Mouse (Mus musculus) kidney, postnatal 0 days (tissue): ENCODE data around the gene Ccdc180. TPM values are rescaled to one million over a fixed set of nuclear protein-coding genes. Genes with fewer than 3 reads are reported as not detected.
A peak's percentile ranks its signal among the peaks of the same experiment; 100 is the strongest.

Experiments used
- ATAC-seq: fragments of 200-750 bp; cut with Nextera tagmentation; replicated peaks from 2 replicates; pipeline ENCODE4 v1.8.0; 2017; ENCODE audit warnings: low read depth, moderate number of reproducible peaks, moderate TSS enrichment, moderate library complexity; ENCODE audit not compliant: low FRiP score
- DNase-seq: peaks from one replicate; pipeline ENCODE4 v3.0.0-alpha.2; 2016; ENCODE audit warnings: low spot score
- H3K27ac ChIP-seq: fragments of 300-500 bp; sonication (generic); 2 replicates; pipeline ENCODE4 v1.5.1; 2014; ENCODE audit warnings: mild to moderate bottlenecking
- H3K27me3 ChIP-seq: fragments of 300-500 bp; sonication (generic); 2 replicates; pipeline ENCODE4 v1.6.1; 2014; ENCODE audit warnings: low read length, mixed read lengths; ENCODE audit not compliant: insufficient read depth
- H3K36me3 ChIP-seq: fragments of 300-500 bp; sonication (generic); 2 replicates; pipeline ENCODE4 v1.6.1; 2014; ENCODE audit warnings: low read length, mixed read lengths; ENCODE audit not compliant: insufficient read depth
- H3K4me1 ChIP-seq: fragments of 300-500 bp; sonication (generic); replicated peaks from 2 replicates; pipeline ENCODE4 v1.6.1; 2014; ENCODE audit warnings: antibody characterized with exemption, low read length, mixed read lengths; ENCODE audit not compliant: insufficient read depth
- H3K4me2 ChIP-seq: fragments of 300-500 bp; sonication (generic); 2 replicates; pipeline ENCODE4 v1.6.1; 2014; ENCODE audit warnings: mild to moderate bottlenecking, low read length, moderate library complexity, mixed read lengths
- H3K4me3 ChIP-seq: fragments of 300-500 bp; sonication (generic); replicated peaks from 2 replicates; pipeline ENCODE4 v1.5.1; 2014; ENCODE audit warnings: low read depth, low read length
- H3K9ac ChIP-seq: fragments of 300-500 bp; sonication (generic); 2 replicates; pipeline ENCODE4 v1.6.1; 2014; ENCODE audit warnings: low read depth, low read length
- H3K9me3 ChIP-seq: fragments of 300-500 bp; sonication (generic); replicated peaks from 2 replicates; pipeline ENCODE4 v1.6.1; 2016; ENCODE audit warnings: low read length, inconsistent platforms, mixed read lengths
- CTCF ChIP-seq: IDR thresholded peaks from 2 replicates; pipeline ENCODE4 v1.5.1; 2016; ENCODE audit warnings: antibody characterized with exemption, low read depth, mild to moderate bottlenecking, moderate library complexity
- WGBS: fragments of 180-500 bp; shearing (Covaris S2); extraction: QIAGEN DNeasy Blood & Tissue Kit; methylation state at CpG from one replicate; pipeline ENCODE4 v1.1.7; 2014; 5-methylcytosine and 5-hydroxymethylcytosine counted together
- polyA plus RNA-seq: library from polyadenylated mRNA; unstranded; fragments of >200 nt; fragmentation: Nextera tagmentation; extraction: Ambion mirVana; gene quantifications from 2 replicates; pipeline ENCODE4 v1.2.1, GENCODE M21; 2015

The Ccdc180 gene
- polyA plus RNA-seq, 1 experiment from 2014 or later, result 0.55 TPM

DNA sequence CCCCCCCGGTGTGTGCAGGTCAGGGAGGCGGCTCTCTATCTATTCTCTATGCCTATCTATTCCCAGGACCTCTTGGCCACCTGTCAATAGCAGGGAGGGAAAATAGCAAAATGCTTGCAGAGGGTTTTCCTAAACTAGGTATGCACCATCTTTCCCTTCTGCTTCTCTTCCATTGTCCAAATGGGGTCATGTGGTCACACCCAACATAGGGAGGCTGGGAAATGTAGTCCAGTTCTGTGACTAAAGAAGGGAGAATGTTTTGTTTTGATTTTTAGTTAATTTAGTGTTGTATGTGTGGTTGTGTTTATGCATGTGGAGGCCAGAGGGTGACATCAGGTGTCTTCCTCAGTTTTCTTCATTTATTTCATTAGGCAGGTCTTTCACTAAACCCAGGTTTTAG is 18.0 kb upstream of the Ccdc180 start:
- Histone ChIP-seq H3K9ac (no peak overlapping the region), H3K27me3 (no peaks in the 10 kb centered on the region), H3K4me2 (no peak overlapping the region), H3K27ac (no peak overlapping the region), H3K4me1 (no peaks in the 10 kb centered on the region), H3K4me3 (no peak overlapping the region), H3K36me3 (no peaks in the 10 kb centered on the region), H3K9me3 (no peaks in the 10 kb centered on the region)
- DNase-seq (no peak), ATAC-seq (no peak)
- 80% methylated on average over 1 of the region's 2 CpGs for WGBS
- TF ChIP-seq CTCF, result no peak

DNA sequence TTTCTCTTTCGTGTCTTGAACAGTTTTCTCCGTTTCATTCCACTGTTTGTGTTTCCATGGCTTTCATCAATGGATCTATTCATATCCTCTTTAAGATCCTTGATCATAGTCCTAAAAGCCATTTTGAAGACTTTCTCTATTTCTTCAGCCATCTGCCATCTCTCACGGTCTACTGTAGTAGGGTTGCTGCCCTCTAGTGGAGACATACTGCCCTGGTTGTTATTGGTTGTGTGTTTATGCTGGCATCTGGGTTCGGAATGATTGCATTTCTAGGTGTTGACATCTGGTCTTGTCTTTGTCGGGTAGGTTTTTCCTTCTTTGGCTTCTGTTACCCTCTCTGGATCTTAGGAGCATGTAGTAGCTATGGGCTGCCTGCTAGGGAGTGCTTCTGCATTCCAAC is 11.2 kb upstream of the Ccdc180 start:
- H3K9me3 ChIP-seq, result no peaks in the 10 kb centered on the region
- peak; percentile 79 for TF ChIP-seq CTCF
- ATAC-seq, result no peak
- no peak overlapping the region for H3K4me3 ChIP-seq
- no peak overlapping the region for H3K27ac ChIP-seq
- H3K27me3 ChIP-seq, result no peaks in the 10 kb centered on the region
- H3K4me2 ChIP-seq, result no peak overlapping the region
- H3K4me1 ChIP-seq, result no peaks in the 10 kb centered on the region
- no peaks in the 10 kb centered on the region for H3K36me3 ChIP-seq
- DNase-seq, result peak; percentile 74
- no peak overlapping the region for H3K9ac ChIP-seq
- 54% methylated on average over 5 of the region's 5 CpGs for WGBS

DNA sequence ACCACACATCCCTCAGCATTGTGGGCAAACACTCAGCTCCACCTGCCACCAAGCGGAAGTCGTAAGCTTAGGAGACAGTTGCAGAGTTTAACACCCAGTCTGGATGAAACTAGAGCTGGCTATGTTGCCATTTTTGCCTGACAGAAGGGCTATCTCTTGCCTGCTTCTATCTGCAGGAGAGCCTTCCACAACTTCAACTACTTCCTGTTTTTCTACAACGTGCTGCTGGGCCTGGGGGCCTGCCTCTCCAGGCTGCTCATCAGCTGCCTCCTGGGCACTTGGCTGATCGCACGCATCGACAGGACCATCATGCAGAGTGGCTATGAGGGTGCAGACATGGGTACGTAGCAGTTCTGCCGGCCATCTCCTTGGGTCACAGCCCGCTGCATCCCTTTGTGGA is 7.6 kb upstream of the Ccdc180 start:
- WGBS, result 78% methylated on average over 9 of the region's 9 CpGs
- TF ChIP-seq CTCF, result no peak
- no peaks in the 10 kb centered on the region for H3K9me3 ChIP-seq
- H3K4me2 ChIP-seq, result no peak overlapping the region
- ATAC-seq (no peak), DNase-seq (no peak)
- no peaks in the 10 kb centered on the region for H3K27me3 ChIP-seq
- no peak overlapping the region for H3K27ac ChIP-seq
- no peaks in the 10 kb centered on the region for H3K4me1 ChIP-seq
- H3K4me3 ChIP-seq, result no peak overlapping the region
- no peak overlapping the region for H3K9ac ChIP-seq
- no peaks in the 10 kb centered on the region for H3K36me3 ChIP-seq

DNA sequence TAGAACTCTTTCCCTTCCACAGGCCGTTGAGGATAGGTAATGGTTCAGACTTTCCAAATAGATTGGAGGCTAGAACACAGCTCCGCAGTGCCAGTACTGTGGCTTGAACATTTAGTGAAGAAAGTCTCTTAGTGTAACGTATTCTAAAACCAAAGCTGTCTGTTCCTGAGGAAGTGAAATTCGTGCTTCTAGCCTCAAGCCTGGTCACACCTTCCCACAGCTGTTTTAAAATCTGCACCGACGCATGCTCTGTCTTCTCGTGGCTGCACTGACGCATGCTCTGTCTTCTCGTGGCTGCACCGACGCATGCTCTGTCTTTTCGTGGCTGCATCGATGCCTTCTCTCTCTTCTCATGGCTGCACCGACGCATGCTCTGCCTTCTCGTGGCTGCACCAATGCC is 6.9 kb upstream of the Ccdc180 start:
- WGBS, result 93% methylated on average over 16 of the region's 16 CpGs
- DNase-seq (no peak), ATAC-seq (no peak)

DNA sequence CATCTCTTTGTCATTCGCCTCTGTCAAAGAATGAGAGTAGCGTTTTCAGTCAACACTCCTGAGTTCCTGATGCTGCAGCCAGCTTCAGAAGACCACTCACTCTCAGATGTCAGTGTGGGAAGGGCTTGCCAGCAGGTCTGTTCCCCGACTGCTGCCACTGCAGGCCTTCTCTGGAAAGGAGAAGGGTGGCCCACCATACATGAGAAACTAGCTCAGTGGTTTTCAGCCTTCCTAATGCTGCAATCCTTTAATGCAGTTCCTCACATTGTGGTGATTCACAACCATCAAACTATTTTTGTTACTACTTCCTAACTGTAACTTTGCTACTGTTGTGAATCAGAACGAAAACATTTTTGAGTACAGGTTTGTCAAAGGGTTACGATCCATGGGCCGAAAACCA is 616 bp upstream of the Ccdc180 start:
- no peak overlapping the region for H3K4me3 ChIP-seq
- no peaks in the 10 kb centered on the region for H3K27me3 ChIP-seq
- DNase-seq (no peak), ATAC-seq (no peak)
- 0 out of 2 replicates have a peak overlapping the region, but pooled peaks have one; percentile 19 for H3K27ac ChIP-seq
- WGBS, result 55% methylated on average over 6 of the region's 6 CpGs
- no peak overlapping the region for H3K9ac ChIP-seq
- H3K9me3 ChIP-seq, result no peaks in the 10 kb centered on the region
- no peak overlapping the region for H3K4me2 ChIP-seq
- no peak for TF ChIP-seq CTCF
- no peaks in the 10 kb centered on the region; the same call in 1 of the 2 replicates for H3K4me1 ChIP-seq
- no peaks in the 10 kb centered on the region for H3K36me3 ChIP-seq

More for the DNA sequence above, 6.9 kb upstream of the Ccdc180 start:
- Histone ChIP-seq H3K4me2 (no peak overlapping the region), H3K4me1 (no peaks in the 10 kb centered on the region), H3K9ac (no peak overlapping the region), H3K27ac (no peak overlapping the region), H3K4me3 (no peak overlapping the region), H3K36me3 (no peaks in the 10 kb centered on the region), H3K9me3 (no peaks in the 10 kb centered on the region), H3K27me3 (no peaks in the 10 kb centered on the region)
- no peak for TF ChIP-seq CTCF

DNA sequence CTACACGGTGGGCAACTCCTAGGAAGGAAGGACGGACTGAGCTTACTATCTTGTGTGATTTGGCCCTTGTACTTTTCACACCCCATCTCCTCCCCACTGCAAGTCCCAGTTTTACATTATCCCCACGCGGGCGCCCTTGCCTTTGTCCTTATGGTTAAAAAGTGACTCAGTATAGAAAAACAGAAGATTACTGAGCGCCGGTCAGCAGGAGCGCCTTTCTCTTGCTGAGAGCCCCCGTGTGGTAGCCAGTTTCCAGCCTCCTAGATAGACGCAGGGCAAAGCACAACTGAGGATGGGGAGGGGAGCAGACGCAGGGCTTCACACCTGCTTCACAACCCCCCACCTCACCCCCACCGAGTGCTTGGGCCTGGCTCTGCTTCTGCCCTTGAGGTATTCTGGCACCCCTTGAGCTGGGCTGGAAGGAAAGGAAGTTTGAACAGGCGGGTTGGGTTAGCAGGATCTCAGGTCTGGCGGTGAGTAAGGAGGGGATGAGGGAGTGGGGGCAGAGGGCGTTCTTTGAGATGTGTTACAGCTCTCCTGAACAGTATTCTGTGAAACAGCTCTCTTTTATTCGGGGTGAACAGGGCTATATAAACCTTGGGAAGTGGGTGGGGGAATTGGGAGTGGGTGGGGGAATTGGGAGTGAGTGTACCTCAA is 6.5 kb downstream of the Ccdc180 start:
- Histone ChIP-seq H3K36me3 (no peaks in the 10 kb centered on the region), H3K4me2 (peak overlapping the region; percentile 27), H3K4me1 (0 out of 2 replicates have a peak, but pooled peaks cover 6% of the 10 kb centered on the region), H3K27ac (peak overlapping the region; percentile 57; the same call in 1 of the 2 replicates), H3K9me3 (no peaks in the 10 kb centered on the region), H3K9ac (no peak overlapping the region), H3K4me3 (no peak overlapping the region), H3K27me3 (no peaks in the 10 kb centered on the region)
- peak; percentile 47 for TF ChIP-seq CTCF
- DNase-seq, result peak; percentile 47
- WGBS, result 12% methylated on average over 16 of the region's 16 CpGs
- ATAC-seq, result peak; percentile 59

DNA sequence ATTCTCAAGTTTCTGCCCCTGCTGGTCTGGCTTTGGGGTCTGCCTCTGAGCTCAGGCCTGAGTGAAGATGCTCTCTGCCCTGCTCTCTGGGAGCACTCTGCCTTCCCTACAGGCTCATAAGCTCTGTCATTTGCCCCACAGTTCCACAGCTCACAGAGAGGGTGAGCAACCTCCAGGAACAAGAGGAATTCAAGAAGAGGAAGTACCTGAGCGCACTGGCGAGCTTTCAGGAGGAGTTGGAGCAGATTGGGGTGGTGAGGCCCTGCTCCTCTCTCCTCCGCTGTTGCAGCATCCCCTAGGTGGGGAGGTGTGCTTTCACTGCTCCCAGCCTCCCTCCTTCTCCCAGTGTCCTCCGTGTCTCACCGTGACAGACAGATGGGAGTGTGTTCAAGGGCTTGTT is 8.3 kb downstream of the Ccdc180 start:
- 54% methylated on average over 5 of the region's 5 CpGs for WGBS
- ATAC-seq (no peak), DNase-seq (no peak)
- no peaks in the 10 kb centered on the region for H3K36me3 ChIP-seq
- H3K4me2 ChIP-seq, result no peak overlapping the region
- no peaks in the 10 kb centered on the region for H3K9me3 ChIP-seq
- H3K27me3 ChIP-seq, result no peaks in the 10 kb centered on the region
- H3K27ac ChIP-seq, result no peak overlapping the region
- H3K4me1 ChIP-seq, result 0 out of 2 replicates have a peak, but pooled peaks cover 6% of the 10 kb centered on the region
- TF ChIP-seq CTCF, result no peak
- H3K4me3 ChIP-seq, result no peak overlapping the region
- no peak overlapping the region for H3K9ac ChIP-seq
